In genomic region chrX:72819594-72819993, GRCm38 (mm10) we compare ENCODE assay signal across 7 mouse cellular contexts. TPM values are rescaled to one million over a fixed set of nuclear protein-coding genes. Genes with fewer than 3 reads are reported as not detected.
A peak's percentile ranks its signal among the peaks of the same experiment; 100 is the strongest.
DNase-seq lines count a peak whose midpoint lies in the region; ATAC-seq and TF ChIP-seq lines count a peak whose summit lies in the region.

No protein-coding gene starts in this region.

- TF ChIP-seq CTCF in heart, postnatal 0 days (IDR thresholded peaks at IDR 0.05; ENCODE audit: low read depth): peak; percentile 79

- H3K4me1 ChIP-seq in ES-E14 (ENCODE audit: control insufficient read depth in 2 of 2, insufficient read depth in 2 of 2, low read length in 2 of 2, poor library complexity in 1 of 2): no peaks in the 10 kb centered on the region
- no peaks in the 10 kb centered on the region for H3K4me1 ChIP-seq in heart, postnatal 0 days (ENCODE audit: control insufficient read depth, insufficient read depth)
- no peaks in the 10 kb centered on the region for H3K4me1 ChIP-seq in midbrain, embryonic 11.5 days (ENCODE audit: control insufficient read depth, insufficient read depth, low read length)

- in situ Hi-C loops in ES-E14 (cut with MboI; ENCODE audit: low sequenced_read_pairs in 2 of 2, unreplicated experiment in 2 of 2): loop anchor here in 1 of 2 experiments (25.0 kb wide), 1 partner anchor 807 kb away; no protein-coding TSS in a partner anchor

- H3K9me3 ChIP-seq in ES-E14 (ENCODE audit: control insufficient read depth, insufficient read depth, low read depth, low read length): no peaks in the 10 kb centered on the region
- H3K9me3 ChIP-seq in heart, postnatal 0 days (replicated peaks; ENCODE audit: control insufficient read depth, low read length): no peaks in the 10 kb centered on the region
- no peaks in the 10 kb centered on the region for H3K9me3 ChIP-seq in midbrain, embryonic 11.5 days (ENCODE audit: control insufficient read depth, low read length)

- H3K4me2 ChIP-seq in heart, postnatal 0 days (ENCODE audit: low read depth, low read length): no peak overlapping the region
- no peak overlapping the region for H3K4me2 ChIP-seq in midbrain, embryonic 11.5 days

- peaks cover 9% of the 10 kb centered on the region for H3K27me3 ChIP-seq in heart, postnatal 0 days (ENCODE audit: control insufficient read depth, insufficient read depth, low read length)
- 0 out of 2 replicates have a peak, but pooled peaks cover 3% of the 10 kb centered on the region for H3K27me3 ChIP-seq in midbrain, embryonic 11.5 days (ENCODE audit: control insufficient read depth, insufficient read depth, low read length)

- H3K9ac ChIP-seq in ES-E14 (ENCODE audit: insufficient read depth, low read depth, low read length, poor library complexity, severe bottlenecking): no peak overlapping the region
- no peak overlapping the region for H3K9ac ChIP-seq in heart, postnatal 0 days (replicated peaks; ENCODE audit: low read depth, low read length)
- H3K9ac ChIP-seq in midbrain, embryonic 11.5 days (ENCODE audit: low read length): no peak overlapping the region

- TF ChIP-seq EP300 in heart, postnatal 0 days (IDR thresholded peaks at IDR 0.05; ENCODE audit: low read depth): no peak

- H3K4me3 ChIP-seq in ES-E14 (ENCODE audit: insufficient read depth in 1 of 2, low read depth in 1 of 2, low read length in 2 of 2, poor library complexity in 1 of 2, severe bottlenecking in 1 of 2): no peak overlapping the region
- H3K4me3 ChIP-seq in heart, postnatal 0 days (ENCODE audit: low read depth, low read length): no peak overlapping the region
- H3K4me3 ChIP-seq in midbrain, embryonic 11.5 days (ENCODE audit: low read depth, low read length): no peak overlapping the region

- H3K36me3 ChIP-seq in ES-E14 (ENCODE audit: control insufficient read depth, insufficient read depth, low read length, poor library complexity, severe bottlenecking): no peaks in the 10 kb centered on the region
- no peaks in the 10 kb centered on the region for H3K36me3 ChIP-seq in heart, postnatal 0 days (replicated peaks; ENCODE audit: control insufficient read depth, insufficient read depth, low read length)
- H3K36me3 ChIP-seq in midbrain, embryonic 11.5 days (ENCODE audit: control insufficient read depth, insufficient read depth, low read length): no peaks in the 10 kb centered on the region

- H3K27ac ChIP-seq in ES-E14 (ENCODE audit: insufficient read depth, low read depth, low read length, poor library complexity, severe bottlenecking): no peak overlapping the region
- no peak overlapping the region for H3K27ac ChIP-seq in heart, postnatal 0 days (ENCODE audit: low read depth)
- no peak overlapping the region for H3K27ac ChIP-seq in midbrain, embryonic 11.5 days (ENCODE audit: low read depth, low read length)

- peak; percentile 16 for DNase-seq in ES-E14 (ENCODE audit: low read depth, low spot score)
- DNase-seq in adrenal gland, adult (ENCODE audit: inconsistent age in 2 of 2, low spot score in 1 of 2): peak; percentile 38 to 84
- DNase-seq in embryo, embryonic 10 days (ENCODE audit: low spot score): peak; percentile 82
- no peak for DNase-seq in heart, postnatal 0 days (ENCODE audit: low spot score)
- peak; percentile 84 for DNase-seq in left cerebral cortex, adult 18-20 months (ENCODE audit: low spot score in 2 of 2)
- DNase-seq in midbrain, embryonic 11.5 days (ENCODE audit: low spot score, missing footprints): peak; percentile 97
- peak; percentile 34 to 61 for DNase-seq in spleen, postnatal 10 days (ENCODE audit: low spot score in 2 of 2)

- ATAC-seq in heart, postnatal 0 days (ENCODE audit: insufficient read depth, low read depth): no peak
- ATAC-seq in midbrain, embryonic 11.5 days (ENCODE audit: low FRiP score): peak; percentile 33; the same call in 1 of the 2 replicates

- WGBS in heart, postnatal 0 days: 5% methylated on average over 5 of the region's 5 CpGs
- WGBS in midbrain, embryonic 11.5 days: 6% methylated on average over 5 of the region's 5 CpGs

TF ChIP-seq in ES-E14, 5 proteins besides CTCF, POLR2A, EP300 and RAD21:
- TF ChIP-seq ZNF384 (IDR thresholded peaks at IDR 0.05; ENCODE audit: low read depth, low read length) (no peak), CHD2 (IDR thresholded peaks at IDR 0.05; ENCODE audit: low read depth, low read length) (no peak), ZC3H11A (IDR thresholded peaks at IDR 0.05; ENCODE audit: borderline replicate concordance, low read depth, low read length) (peak; percentile 69)

RNA-seq across cellular contexts. Expression of gene Gabrq, which starts 5.4 kb away (rescaled TPM):
- 0.04 and 0.05 TPM in 2 replicates for total RNA-seq in ES-E14 (2012; rRNA removed)
- total RNA-seq in heart, postnatal 0 days (2014; rRNA removed; ENCODE audit: low replicate concordance): 0.46 TPM in 1 of 2 replicates, not detected in the other
- 0.05 TPM in 1 of 2 replicates, not detected in the other for polyA plus RNA-seq in heart, postnatal 0 days (2015; fragmentation: Nextera tagmentation; extraction: Ambion mirVana)
- 1 to 10 TPM; 1.3 to 2.0 TPM for total RNA-seq in left cerebral cortex, adult 18-20 months (2021)
- polyA plus RNA-seq in midbrain, embryonic 11.5 days (2014; fragmentation: Nextera tagmentation; extraction: Ambion mirVana): 1.1 and 1.3 TPM in 2 replicates
